Mouse (Mus musculus): ENCODE data around the gene Dpf2. TPM values are rescaled to one million over a fixed set of nuclear protein-coding genes. Genes with fewer than 3 reads are reported as not detected.
A peak's percentile ranks its signal among the peaks of the same experiment; 100 is the strongest.

Gene Dpf2
- total RNA-seq, 2 experiments from 2014 or later, result 111 to 119 TPM

DNA sequence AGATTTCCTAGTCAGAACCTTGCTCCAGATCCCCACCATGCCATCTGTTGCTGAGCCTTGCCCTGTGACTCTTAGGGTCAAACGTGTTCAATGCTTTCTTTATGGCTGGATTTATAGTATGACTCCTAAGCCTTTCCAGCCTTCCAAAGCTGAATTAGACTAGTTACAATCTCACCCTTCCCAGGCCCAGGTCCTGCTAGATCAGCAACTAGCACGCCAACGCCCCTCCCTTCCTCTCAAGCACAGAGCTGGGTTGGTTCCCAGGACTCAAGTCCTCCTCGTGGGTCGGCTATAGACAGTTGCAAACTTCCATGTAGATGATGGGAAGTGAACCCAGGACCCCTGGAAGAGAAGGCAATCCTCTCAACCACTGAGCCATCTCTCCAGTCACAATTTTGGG lies 22.9 kb upstream of the Dpf2 start:
- peak; percentile 52 for DNase-seq

DNA sequence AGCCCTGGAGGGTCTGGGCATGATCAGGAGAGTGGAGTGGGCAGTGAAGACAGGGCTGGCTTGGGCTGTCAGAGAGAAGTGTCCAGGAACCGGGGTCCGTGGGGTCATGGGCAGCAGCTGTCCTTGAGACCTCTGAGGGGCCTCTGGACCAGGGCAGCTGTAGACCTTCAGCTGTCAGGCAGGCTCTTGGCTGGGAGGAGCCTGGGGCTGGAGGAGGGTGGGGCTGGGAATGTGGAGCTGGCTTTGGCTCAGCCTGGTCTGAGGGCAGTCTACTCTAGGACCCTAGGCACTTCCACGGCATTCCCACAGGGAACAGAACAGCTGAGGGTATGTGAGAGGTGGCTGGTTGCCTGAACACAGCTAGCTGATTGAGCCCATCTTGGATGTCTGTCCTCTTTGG lies 22.5 kb upstream of the Dpf2 start:
- DNase-seq, result peak; percentile 81

DNA sequence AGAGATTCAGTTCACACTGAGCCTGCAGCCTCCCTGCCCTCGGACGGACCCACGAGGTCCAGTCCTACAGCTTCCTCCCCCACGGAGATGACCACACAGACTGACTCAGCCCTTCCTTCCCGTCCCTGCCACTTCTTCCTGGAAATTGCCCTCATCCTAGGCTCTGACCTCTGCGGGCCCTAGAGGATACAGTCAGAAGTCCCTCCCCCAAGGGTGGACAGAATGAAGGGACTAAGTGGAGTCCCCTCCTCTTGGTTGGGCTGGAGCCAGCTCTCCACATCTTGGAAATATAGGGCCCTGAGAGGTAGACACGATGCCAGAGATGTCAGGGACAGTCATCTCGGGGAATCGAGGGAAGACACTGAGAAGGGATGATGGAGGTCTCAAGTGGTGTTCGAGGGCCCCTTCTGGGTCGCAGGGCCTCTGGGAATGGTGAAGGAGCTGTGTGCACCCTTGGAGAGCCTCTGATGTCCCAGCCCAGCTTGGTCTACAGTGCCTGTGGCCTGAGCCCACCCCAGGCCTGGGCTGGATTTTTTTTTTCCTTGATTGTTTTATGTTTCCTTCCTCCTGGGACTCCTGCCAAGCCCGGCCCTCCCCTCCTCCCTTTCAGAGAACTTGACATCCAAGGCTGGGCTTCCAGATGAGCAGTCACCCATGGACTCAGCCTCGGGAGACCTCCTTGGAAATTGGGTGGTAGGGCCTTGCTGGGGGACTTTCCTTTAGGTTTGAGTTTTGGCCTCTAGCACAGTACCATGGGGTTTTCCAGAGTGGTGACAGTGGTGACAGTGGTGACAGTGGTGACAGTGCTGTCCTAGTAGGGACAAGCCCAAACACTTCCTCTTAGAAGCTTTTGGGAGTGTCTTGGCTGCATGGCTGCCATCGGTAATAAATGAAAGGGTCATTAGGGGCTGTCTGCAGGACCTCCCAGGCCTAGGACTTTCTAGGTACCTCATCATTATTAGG lies 17.1 kb upstream of the Dpf2 start:
- DNase-seq, result peak; percentile 84

DNA sequence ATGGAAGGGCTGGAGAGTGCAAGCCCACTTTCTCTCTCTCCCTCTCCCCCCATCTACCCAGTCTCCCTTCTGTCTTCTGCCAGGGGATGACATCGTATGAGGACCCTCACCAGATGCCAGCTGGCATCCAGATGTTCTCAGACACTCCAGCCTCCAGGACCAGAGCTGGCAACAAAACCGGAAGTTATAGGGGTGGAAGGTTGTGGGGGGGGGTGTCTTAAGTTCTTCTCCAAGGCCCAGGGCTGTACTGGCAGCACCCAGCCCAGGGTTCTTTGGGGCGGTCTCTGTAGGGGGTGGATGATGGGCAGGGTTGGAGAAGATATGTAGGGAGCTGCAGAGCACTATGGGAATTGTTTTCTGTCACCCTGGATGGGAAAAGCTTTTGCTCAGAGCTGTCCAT lies 15.7 kb upstream of the Dpf2 start:
- no peak for DNase-seq

DNA sequence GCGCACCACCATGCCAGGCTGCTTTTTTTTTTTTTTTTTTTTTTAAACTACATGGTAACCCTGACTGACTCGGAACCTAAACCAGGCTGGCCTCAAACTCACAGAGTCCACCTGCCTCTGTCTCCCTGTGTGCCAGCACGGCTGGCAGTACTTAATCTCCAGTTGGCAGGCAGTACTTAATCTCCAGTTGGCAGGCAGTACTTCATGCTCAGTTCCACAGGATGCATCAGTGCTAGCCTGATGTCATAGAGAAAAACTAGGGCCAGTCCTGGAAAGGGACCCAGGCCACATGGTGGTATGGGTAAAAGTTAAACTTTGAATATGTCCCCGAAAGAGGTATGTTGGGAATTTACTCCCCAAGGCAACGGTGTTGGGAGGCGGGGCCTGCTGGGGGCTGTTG lies 15.3 kb upstream of the Dpf2 start:
- DNase-seq, result no peak

DNA sequence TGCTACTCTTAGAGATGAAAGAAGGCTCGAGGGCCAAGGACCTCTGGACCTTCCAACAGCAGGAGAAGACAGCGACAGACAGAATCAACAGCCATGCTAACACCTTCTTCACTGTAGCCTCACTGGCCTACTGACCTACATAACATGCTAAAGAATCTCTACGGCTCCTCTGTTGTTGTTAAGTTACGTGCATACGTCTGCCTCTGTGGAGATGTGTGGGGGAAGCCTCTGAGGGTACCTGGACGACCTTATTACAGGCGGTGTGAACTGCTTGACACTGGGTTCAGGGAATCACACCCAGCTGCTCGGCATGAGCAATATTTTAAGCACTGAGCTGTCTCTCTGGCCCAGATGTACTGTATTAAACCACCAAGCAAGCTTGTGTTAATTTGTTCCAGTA lies 14.7 kb upstream of the Dpf2 start:
- DNase-seq, result no peak

DNA sequence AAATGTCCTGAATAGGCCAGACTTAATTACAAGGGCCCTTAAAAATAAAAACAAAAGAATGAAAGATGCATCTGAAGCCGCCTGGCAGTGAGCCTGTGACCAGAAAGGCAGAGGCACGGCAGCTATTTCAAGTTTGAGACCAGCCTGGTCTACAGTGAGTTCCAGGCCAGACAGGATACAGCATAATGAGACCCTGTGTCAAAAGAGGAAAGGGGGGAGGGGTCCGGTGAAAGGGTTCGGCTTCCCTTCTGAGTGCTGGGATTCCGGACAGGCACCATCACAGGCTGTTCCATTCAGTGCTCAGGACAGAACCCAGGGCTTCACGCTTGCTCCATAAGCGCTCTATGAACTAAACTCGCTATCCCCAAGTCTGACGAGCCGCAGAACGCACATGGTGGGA lies 14.2 kb upstream of the Dpf2 start:
- no peak for DNase-seq

DNA sequence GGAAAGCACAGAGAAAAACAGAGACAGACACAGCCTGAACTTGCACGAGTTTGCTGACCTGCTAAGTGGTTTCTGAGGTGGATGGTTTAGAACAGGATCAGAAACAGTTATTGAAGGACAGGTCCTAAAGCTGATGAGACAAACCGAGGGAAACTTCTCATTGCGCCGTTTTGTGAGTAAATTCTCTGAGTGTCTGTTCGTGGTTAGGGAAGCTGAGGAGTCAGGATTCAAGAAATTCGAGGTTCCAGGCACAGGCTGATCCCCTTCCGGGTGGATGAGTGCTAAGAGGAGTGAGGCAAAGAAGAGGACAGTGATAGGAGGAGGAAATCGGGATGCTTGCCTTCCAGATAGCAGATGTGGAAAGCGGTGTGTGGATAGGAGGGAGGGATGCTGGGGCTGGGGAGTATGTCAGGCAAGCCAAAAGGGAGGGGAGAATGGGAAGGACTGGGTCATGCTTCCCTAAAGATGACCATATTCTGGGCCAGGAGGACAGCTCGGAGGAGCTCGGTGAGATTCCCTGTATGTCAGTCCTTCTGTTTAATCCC lies 12.6 kb upstream of the Dpf2 start:
- DNase-seq, result no peak

DNA sequence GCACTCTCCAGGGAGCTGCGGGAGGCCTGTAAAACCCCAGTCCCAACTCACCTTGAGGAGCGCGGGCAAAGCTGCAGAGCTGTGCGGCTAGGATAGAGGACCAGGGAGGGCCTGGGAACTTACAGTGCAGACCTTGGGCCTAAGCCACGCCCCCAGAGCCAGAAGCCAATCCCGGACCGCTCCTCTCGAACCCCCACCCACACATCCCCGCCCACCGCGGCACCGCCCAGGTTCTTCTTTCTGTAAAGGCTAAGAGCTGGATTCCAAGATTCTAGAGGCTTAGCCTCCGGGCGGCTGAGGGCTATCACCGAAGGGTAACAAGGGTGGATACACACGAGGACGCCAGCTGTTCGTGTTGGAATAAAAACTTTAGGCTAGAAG lies 11.9 kb upstream of the Dpf2 start, which contains the start of gene Cdc42ep2:
Cdc42ep2 (minus strand) TSS at position 104 of the 381 bp plus-strand sequence.
- peak; percentile 97 for DNase-seq

DNA sequence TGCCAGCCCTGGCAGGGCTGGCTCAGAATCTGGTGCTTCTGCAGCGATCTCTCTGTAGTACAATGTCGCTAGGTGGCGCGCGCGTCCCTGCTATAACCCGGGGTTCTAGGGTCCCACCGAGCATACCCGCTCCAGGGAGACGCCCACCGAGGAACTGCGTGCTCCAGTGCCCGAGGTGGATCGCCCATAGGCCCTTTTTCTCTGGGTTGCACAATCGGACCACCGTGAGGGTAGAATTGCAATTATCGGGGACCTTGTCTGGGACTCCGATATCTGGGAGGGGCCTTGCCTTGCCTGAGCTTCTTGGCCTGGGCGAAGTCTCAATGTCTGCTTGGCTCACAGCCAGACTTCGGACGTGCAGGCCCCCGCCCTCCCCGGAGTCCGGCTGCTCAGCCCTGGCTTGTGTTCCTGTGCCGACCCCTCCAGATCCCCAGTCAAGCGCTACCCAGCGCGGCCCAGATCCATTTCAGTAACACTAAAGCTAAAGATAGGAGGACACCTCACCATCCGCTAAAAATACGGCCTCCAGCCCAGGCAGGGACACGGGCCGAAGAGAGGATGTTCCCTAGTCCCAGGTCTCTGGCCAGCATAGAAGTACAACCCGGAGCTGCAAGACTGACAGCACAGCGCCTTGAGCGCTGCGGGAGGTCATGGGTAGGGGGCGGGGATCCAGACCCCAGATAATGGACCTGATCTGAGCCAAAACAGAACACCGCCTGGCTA lies 11.3 kb upstream of the Dpf2 start:
- DNase-seq, result peak; percentile 97

DNA sequence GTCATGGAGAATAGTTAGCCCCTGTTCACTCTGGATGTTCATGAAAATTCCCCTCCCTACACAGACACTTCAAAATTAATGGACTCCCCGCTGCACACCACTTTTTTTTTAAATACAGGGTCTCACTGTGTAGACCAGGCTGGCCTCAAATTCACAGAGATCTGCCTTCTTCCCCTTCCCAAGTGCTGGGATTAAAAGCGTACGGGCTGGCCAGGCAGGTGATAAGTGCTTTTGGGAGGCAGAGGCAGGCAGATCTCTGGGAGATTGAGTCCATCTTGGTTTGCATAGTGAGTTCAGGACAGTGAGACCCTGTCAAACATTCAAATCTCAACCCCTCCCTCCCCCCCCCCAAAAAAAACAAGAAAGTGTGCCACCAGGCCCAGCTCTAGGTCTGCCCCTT lies 10.2 kb upstream of the Dpf2 start:
- DNase-seq, result no peak

DNA sequence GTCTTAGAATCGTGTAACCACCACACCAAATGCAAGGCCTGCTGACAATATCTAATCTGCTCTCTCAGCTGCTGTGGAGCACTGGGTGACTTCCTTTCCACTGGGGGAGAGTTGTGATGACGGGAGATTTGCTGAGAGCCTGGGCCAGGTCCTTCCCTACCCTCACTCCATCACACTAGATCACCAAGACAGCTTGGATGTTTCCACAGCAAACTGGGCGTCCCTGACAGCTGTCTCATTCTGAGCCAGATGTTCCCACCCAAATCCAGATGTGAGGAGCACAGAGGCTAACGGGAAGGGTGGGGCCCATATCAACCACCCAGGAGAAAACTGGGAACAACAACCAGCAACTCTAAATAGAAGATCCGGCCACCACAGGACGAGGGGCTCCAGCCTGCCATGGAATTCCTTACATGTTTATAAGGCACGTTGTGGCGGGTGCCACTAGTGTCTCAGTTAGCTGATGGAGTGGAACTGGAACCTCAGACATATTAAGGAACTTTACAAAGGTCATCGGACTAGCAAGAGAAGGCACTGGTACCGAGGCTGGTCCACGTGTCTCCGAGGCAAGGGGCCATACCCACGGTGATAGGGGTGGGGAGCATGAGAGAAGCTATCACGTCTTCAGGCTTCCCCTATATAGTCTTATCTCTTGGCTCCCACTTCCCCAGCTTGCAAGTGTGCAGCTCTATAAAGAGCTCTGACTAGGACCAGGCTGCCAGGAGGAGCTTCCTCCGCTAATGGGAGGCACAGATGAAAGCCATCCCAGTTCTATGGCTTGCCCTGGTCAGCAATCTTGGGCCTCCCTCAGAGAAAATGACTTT lies 9.5 kb upstream of the Dpf2 start:
- DNase-seq, result peak; percentile 49

DNA sequence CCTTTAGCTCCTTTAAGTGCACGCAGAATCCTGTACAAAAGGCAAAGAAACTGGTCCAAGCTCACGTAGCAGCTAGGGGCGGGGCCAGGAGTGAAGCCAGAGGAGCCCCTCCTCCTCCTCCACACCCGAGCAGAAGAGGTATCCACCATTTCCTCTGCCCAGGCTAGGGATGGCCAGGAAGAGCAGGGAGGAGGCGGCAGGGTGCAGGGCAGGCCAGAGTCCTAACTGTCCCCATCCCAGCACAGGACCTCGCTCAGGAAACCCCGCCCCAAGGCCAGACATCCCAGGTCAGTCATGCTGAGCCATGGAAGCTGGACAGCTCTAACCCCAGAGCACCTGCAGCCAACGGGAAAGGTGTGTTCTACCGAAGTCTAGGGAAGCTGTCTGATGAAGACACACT lies 8.9 kb upstream of the Dpf2 start:
- DNase-seq, result no peak

DNA sequence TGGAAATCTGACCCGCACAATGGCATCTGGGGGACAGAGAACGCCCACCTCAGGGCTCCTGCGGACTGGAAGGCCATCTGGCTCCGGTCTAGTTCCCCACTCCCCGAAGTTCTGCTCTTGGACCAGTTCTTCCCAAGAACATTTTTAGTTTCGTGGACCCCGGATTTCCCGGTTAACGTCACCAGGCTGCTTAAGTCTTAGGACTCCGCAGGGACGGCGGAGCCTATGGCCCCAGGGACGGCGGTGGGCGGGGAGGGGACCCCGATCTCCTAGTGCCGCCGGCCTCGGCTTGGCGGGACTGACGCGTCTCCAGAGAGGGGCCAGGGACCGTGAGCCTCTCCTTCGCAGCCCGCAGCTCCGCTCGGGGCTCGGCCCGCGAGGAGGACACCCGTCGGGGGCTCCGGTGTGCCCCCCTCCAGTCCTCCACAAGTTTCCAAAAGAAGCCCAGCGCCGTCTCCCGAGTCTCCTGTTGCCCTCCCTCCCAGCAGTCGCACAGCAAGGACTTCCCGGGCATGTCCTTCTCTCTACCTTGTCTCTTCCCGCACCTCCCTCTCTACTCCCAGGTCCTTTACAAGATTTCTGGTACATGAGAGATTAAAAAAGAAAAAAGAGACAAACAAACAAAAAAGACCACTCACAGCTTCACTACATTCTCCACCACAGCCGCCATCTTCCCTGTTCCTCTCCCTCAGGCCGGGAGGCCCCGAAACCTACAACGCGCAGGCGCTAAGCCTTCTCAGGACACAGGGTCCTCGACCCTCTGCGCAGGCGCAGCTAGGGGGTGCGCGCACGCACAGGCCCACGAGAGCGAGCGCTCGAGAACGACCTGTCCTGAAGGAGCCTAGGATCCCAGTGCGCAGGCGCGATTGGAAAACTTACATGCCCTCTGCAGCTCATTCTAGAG lies 455 bp downstream of the Dpf2 start:
- DNase-seq, result peak; percentile 99

DNA sequence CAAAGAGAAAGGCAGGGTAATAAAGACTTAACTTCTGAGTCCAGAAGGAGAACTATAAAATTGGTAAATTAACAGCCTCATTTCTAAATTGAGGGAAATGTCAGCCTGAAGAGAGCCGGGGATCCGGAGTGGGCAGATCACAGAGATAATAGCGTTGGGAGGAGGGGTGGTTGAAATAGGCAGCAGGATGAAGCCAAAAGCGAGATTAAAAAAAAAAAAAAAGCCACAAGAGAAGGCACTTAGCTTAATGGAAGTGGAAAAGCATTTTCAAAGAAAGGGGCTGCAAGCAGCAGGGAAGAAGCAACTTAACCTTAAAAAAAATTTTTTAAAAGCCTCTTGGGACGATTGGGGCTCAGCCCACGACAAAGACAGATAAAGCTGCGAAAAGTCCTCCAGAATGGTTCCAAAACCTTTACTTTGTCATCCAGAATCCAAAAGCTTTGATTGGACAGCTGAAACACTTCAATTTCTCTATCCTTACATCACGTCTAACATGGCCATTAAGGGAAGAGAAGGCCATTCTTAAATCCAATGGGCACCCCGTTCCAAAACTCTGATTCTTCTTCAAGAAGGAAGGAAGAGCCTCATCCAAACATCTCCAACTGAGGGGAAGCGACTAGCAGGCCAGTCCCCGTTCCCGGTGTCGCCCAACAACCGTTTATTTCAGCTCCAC lies 1.2 kb downstream of the Dpf2 start:
- DNase-seq, result no peak

DNA sequence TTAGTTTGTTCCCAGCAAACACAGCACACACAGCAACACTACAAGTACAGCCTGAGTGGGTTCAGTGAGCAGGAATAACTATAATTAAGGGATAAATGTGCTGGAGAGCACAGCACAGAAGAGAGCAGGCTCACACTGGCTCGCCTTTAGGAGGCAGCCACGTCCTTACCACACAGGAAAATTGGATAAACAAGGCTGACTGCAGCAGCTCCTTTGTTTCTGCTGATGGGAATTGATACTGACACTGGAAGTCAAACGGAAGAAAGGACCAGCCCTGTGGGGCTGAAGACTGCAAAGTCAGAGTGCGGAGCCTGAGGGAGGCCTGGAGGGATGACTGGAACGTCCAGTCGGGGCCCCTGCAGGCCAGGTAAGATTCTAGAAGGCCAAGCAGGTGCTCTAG lies 2.6 kb downstream of the Dpf2 start:
- peak; percentile 16 for DNase-seq

DNA sequence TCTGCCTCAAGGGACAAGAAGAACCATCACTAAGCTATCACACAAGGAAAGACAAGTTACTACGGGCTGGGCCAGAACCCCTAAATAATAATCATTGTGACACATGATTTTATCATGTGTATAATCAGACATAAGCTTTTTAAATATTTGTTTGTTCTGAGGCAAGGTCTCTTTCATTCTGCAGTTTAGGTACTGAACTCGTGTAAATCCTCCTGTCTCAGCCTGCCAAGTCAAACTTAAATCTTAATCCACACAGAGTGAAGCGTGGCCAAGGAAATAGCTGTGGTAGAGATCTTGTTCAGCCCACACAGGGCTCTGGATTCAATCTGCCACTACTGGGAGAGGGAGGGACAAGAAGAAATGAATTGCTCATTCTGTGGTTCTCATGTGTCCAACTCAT lies 5.5 kb downstream of the Dpf2 start:
- DNase-seq, result no peak

DNA sequence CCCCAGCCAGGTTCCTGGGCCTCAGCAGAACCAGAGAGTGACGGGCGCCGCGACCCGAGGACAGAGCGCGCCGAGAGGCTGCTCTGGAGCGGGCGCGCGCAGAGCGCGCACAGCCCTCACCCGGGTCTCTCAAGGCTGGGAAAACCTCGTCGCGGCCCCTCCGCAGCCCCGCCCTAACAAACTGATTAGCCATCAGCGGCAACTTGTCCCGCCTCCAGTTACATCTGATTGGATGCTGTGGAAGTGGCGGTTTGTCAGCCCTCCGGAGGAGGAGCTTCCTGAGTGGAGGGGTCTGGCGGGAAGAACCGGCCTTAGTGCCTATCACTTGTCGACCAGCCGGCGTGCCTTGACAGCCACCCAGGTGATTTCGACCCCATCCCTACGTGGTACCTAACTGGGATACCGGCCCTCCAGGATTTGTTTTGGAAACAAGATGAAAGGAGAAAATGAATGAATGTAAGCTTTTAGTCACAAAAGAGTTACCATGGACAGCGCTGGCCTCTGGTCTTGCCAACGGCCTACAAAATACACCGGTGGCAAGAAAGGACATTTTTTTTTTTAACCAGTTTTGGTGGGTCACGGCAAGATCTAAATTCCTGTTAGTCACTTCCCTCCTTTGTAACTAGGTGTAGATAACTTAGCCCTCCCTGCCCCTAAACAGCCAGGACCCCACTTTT lies 18.7 kb downstream of the Dpf2 start, which contains the start of gene Tigd3:
Tigd3 (minus strand) TSS at position 148 of the 677 bp plus-strand sequence.
- DNase-seq, result peak; percentile 97

DNA sequence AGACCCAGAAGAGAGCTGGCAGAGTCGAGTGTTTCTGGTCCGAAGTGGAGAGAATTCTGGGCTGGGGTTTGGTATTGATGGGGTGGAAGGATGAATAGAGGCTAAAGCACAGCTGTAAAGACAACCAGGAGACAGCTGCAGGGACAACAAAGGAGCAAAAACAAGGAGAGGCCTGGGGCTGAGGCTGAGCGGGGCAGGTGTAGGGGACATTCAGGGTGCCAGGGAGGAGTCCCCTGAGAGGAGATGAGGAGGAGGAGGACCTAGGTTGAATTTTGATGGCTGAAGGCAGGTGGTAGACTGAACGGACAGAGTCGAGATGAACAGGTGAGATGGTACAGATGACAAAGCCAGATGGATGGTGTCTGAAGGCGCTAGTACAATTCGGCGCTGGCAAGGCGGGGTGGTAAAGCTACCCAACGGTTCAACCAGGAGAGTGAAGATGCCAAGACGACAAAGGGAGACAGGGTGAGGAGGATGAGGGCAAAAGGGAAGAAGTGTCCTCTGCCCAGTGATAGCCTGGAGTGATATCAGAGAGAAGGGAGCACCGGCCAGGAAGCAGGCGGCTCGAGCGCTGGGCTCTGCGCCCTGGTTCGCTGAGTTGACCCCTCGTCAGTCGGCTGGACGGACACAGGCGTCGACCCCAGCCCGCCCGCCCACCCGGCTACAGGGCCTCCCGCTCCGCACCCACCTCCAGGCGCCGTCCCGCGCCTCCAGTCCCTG lies 19.4 kb downstream of the Dpf2 start:
- no peak for DNase-seq

Measured in heart, postnatal 4 days (tissue).